Mouse (Mus musculus): ENCODE data around the gene Stk10. TPM values are rescaled to one million over a fixed set of nuclear protein-coding genes. Genes with fewer than 3 reads are reported as not detected.

Gene Stk10
- total and polyA plus RNA-seq, 3 experiments: 31.0 to 52.1 (median 36.0) TPM

DNA sequence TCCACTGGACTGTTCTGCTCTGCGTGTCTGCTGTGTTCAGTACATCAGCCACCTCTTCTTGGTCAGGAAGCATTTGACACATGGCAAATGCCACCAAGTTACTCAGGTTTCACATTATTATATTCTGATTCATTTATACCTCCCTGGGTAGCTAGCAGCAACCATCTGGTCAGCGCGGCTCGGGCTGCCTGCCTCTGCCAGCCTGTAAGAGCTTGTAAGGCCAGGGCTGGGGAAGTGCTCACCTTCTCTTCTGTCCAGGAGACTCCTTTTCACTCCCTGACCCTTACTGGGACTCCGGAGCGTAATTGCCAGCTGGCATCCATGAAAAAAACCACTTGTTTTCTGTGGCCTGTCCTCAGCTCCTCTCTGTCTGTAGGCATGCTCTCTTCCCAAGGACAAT, 16.1 kb downstream of the Stk10 start:
- ATAC-seq (ENCODE audit: extremely low read depth, insufficient number of reproducible peaks, low FRiP score, poor library complexity, severe bottlenecking): no peak
- H3K9me3 ChIP-seq (replicated peaks): no peaks in the 10 kb centered on the region
- peaks cover 57% of the 10 kb centered on the region for H3K4me1 ChIP-seq (ENCODE audit: insufficient read depth, low read depth, low read length)
- peaks cover 70% of the 10 kb centered on the region for H3K36me3 ChIP-seq (replicated peaks)
- no peak overlapping the region for H3K4me3 ChIP-seq (ENCODE audit: low read depth, low read length)
- peaks cover 3% of the 10 kb centered on the region; the same call in 1 of the 2 replicates for H3K27me3 ChIP-seq (ENCODE audit: insufficient read depth, low read length)
- no peak for TF ChIP-seq POLR2AphosphoS5 (IDR thresholded peaks at IDR 0.05; ENCODE audit: insufficient replicate concordance, low read depth, low read length)
- no peak for TF ChIP-seq GATA2 (IDR thresholded peaks at IDR 0.05; ENCODE audit: borderline replicate concordance, low read depth, low read length)
- TF ChIP-seq TAL1 (conservative IDR thresholded peaks at IDR 0.05; ENCODE audit: low read depth, low read length): no peak
- no peak for DNase-seq (ENCODE audit: low spot score)

DNA sequence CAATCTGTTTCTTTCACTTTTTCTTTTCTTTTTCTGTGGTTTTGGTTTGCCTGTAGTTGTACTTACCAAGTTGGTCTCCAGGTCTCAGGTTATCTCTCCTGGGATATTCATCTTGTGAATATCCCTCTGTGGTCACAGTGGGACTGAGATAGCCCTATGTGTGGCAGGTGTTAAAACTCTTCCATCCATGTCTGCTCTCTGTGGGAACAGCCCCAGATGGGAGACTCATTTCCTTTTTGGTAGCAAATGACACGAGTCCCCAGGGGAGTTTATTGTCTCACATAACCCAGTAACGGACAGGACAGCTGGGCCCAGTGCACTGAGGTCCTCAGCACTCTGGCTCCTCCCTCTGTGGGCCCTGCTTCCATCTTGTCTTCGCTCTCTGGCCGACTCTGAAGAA, 17.0 kb downstream of the Stk10 start:
- TF ChIP-seq TAL1 (conservative IDR thresholded peaks at IDR 0.05; ENCODE audit: low read depth, low read length): no peak
- no peak for TF ChIP-seq GATA1 (IDR thresholded peaks at IDR 0.05; ENCODE audit: borderline replicate concordance, low read length)
- no peak for TF ChIP-seq GATA2 (IDR thresholded peaks at IDR 0.05; ENCODE audit: borderline replicate concordance, low read depth, low read length)
- no peak for TF ChIP-seq POLR2AphosphoS5 (IDR thresholded peaks at IDR 0.05; ENCODE audit: insufficient replicate concordance, low read depth, low read length)
- Histone ChIP-seq H3K36me3 (replicated peaks) (peaks cover 65% of the 10 kb centered on the region), H3K4me1 (ENCODE audit: insufficient read depth, low read depth, low read length) (peaks cover 60% of the 10 kb centered on the region), H3K27me3 (ENCODE audit: insufficient read depth, low read length) (peaks cover 3% of the 10 kb centered on the region; the same call in 1 of the 2 replicates), H3K9me3 (replicated peaks) (no peaks in the 10 kb centered on the region), H3K4me3 (ENCODE audit: low read depth, low read length) (no peak overlapping the region)
- ATAC-seq (ENCODE audit: extremely low read depth, insufficient number of reproducible peaks, low FRiP score, poor library complexity, severe bottlenecking): no peak
- DNase-seq (ENCODE audit: low spot score): no peak

DNA sequence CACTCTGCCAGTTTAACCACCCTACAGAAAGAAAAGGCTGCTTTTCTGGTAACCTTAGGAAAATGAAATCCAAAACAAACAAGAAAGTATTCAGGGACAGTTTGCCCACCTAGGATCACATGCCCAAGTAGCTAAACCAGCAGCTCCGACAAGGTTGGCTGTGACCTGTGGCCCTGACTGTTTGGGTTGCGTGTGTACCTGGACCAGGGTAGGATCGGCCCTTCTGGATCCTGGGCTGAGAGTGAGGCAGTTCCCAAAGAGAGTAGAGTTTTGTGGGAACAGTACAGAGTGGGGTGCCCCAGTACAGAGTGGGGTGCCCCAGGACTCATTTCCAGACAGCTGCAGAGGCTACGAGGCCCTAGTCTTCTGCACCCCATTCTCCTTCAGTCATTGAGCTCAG, 18.0 kb downstream of the Stk10 start:
- Histone ChIP-seq H3K4me1 (ENCODE audit: insufficient read depth, low read depth, low read length) (peaks cover 65% of the 10 kb centered on the region), H3K27me3 (ENCODE audit: insufficient read depth, low read length) (peaks cover 3% of the 10 kb centered on the region; the same call in 1 of the 2 replicates), H3K36me3 (replicated peaks) (peaks cover 64% of the 10 kb centered on the region), H3K4me3 (ENCODE audit: low read depth, low read length) (no peak overlapping the region), H3K9me3 (replicated peaks) (no peaks in the 10 kb centered on the region)
- DNase-seq (ENCODE audit: low spot score): no peak
- no peak for ATAC-seq (ENCODE audit: extremely low read depth, insufficient number of reproducible peaks, low FRiP score, poor library complexity, severe bottlenecking)
- TF ChIP-seq POLR2AphosphoS5 (IDR thresholded peaks at IDR 0.05; ENCODE audit: insufficient replicate concordance, low read depth, low read length) (no peak), GATA2 (IDR thresholded peaks at IDR 0.05; ENCODE audit: borderline replicate concordance, low read depth, low read length) (no peak), TAL1 (conservative IDR thresholded peaks at IDR 0.05; ENCODE audit: low read depth, low read length) (no peak), GATA1 (IDR thresholded peaks at IDR 0.05; ENCODE audit: borderline replicate concordance, low read length) (no peak), CTCF (IDR thresholded peaks at IDR 0.05; ENCODE audit: low read depth, low read length) (no peak)

DNA sequence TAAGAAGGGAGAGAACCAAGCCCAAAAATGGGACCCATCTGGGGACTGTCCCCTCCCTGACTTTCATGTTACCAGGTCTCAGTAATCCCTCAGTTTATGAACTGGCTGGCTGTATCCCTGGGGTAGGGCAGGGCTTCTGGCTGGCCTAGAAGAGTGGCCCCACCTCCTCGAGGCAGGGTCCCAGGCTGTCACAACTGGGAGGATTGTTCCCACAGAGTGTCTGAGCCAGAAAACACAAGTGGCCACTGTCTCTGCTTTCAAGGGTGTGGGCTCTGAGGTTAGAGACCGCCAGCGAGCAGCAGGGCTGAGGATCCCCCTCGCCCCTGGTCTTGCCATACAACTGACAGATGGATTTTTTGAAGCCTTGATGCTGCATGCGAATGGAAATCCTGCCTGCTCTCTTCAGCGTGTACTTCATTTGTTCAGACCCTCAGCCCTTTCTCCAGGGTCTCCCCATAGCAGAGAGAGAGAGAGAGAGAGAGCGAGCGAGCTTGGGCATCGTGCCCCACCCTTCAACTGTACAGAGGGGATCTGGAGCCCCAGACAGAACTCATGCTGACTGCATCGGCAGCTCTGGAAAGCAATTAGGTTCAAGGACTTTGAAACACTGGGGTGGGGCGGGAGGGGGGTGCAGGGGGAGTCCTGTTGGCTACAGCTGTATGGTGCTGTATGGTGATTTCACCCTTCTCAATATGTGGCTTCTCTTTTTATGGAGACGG, 18.6 kb downstream of the Stk10 start:
- Histone ChIP-seq H3K27me3 (ENCODE audit: insufficient read depth, low read length) (peaks cover 3% of the 10 kb centered on the region; the same call in 1 of the 2 replicates), H3K4me3 (ENCODE audit: low read depth, low read length) (no peak overlapping the region), H3K36me3 (replicated peaks) (peaks cover 64% of the 10 kb centered on the region), H3K9me3 (replicated peaks) (no peaks in the 10 kb centered on the region), H3K4me1 (ENCODE audit: insufficient read depth, low read depth, low read length) (peaks cover 65% of the 10 kb centered on the region)
- DNase-seq (ENCODE audit: low spot score) (no peak), ATAC-seq (ENCODE audit: extremely low read depth, insufficient number of reproducible peaks, low FRiP score, poor library complexity, severe bottlenecking) (no peak)
- TF ChIP-seq CTCF (IDR thresholded peaks at IDR 0.05; ENCODE audit: low read depth, low read length) (no peak), GATA1 (IDR thresholded peaks at IDR 0.05; ENCODE audit: borderline replicate concordance, low read length) (no peak), POLR2AphosphoS5 (IDR thresholded peaks at IDR 0.05; ENCODE audit: insufficient replicate concordance, low read depth, low read length) (no peak), TAL1 (conservative IDR thresholded peaks at IDR 0.05; ENCODE audit: low read depth, low read length) (no peak), GATA2 (IDR thresholded peaks at IDR 0.05; ENCODE audit: borderline replicate concordance, low read depth, low read length) (no peak)

DNA sequence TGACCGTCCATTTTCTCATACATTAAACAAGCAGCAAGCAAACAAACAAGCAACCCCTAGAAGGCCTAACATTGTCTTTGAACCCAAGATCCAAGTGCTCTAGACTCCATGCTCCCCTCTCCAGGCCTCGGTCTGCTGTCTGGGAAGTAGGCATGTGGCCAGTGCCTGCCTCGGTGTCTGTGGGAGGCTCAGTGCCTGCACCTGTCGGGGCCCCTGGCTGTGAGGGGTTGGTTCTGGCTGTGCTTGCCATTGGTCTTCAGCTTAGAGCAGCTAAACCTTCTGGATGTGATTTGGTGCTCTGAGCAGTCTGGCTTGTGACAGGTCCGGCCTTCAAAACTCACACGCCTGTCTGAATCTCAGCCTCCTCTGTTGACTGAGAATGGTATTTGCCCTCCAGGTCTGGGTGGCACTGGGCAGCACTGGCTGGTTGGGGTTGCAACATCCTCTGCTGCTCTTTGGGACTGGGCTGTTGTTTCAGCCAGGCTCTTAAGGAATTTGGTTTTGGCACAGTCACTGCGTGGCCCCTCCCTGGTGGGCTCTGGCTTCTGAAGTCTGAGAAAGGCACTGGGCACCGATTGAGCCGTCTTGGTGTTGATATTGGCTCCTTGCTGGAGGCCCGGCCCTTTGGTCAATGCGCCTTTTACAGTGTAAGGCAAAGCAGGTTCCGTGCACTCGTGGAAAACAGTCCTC, 19.4 kb downstream of the Stk10 start:
- peaks cover 61% of the 10 kb centered on the region for H3K4me1 ChIP-seq (ENCODE audit: insufficient read depth, low read depth, low read length)
- DNase-seq (ENCODE audit: low spot score) (no peak), ATAC-seq (ENCODE audit: extremely low read depth, insufficient number of reproducible peaks, low FRiP score, poor library complexity, severe bottlenecking) (no peak)
- no peak for TF ChIP-seq GATA1 (IDR thresholded peaks at IDR 0.05; ENCODE audit: borderline replicate concordance, low read length)
- TF ChIP-seq CTCF (IDR thresholded peaks at IDR 0.05; ENCODE audit: low read depth, low read length): no peak
- TF ChIP-seq POLR2AphosphoS5 (IDR thresholded peaks at IDR 0.05; ENCODE audit: insufficient replicate concordance, low read depth, low read length): no peak
- TF ChIP-seq GATA2 (IDR thresholded peaks at IDR 0.05; ENCODE audit: borderline replicate concordance, low read depth, low read length): no peak
- H3K36me3 ChIP-seq (replicated peaks): peaks cover 63% of the 10 kb centered on the region
- H3K9me3 ChIP-seq (replicated peaks): no peaks in the 10 kb centered on the region
- no peak overlapping the region for H3K4me3 ChIP-seq (ENCODE audit: low read depth, low read length)
- H3K27me3 ChIP-seq (ENCODE audit: insufficient read depth, low read length): peaks cover 3% of the 10 kb centered on the region; the same call in 1 of the 2 replicates

DNA sequence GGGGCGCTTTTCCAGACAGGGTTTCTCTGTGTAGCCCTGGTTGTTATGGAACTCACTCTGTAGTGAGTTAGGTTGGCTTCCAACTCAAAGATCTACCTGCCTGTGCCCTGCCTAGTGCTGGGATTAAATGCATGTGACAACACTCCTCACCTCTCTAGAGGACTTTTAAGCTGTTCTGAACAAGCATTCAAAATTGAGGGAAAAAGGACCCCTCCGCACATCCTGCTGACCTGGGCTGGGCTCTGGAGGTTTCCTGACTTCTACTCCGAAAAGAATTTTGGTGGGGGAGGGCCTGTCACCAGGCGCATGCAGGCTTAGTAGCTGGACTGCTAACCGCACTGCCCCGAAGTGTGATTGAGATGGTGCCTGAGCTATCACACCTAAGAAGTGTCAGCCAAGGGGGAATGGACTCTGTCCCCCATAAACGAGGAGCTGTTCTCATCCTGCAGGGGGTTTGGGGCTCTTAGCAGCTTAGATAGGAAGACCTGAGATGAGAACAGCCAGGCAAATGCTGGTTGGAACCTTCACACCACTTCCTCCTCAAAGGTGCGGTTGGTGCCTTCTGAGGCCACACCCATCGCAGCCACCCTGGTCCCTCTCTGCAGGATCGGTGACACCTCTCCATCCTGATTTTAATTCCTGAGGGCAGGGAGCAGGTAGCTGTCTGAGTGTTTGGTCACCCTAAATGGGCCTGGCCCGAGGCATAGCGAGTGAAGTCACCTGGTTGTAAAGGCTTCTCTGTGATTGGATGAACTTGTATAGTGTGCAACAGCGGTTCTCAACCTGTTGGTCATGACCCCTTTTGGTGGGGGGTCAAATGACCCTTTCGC, 20.4 kb downstream of the Stk10 start:
- Histone ChIP-seq H3K4me1 (ENCODE audit: insufficient read depth, low read depth, low read length) (peaks cover 57% of the 10 kb centered on the region), H3K4me3 (ENCODE audit: low read depth, low read length) (peak overlapping the region; percentile 38; the same call in 1 of the 2 replicates), H3K27me3 (ENCODE audit: insufficient read depth, low read length) (peaks cover 3% of the 10 kb centered on the region; the same call in 1 of the 2 replicates), H3K36me3 (replicated peaks) (peaks cover 59% of the 10 kb centered on the region), H3K9me3 (replicated peaks) (no peaks in the 10 kb centered on the region)
- ATAC-seq (ENCODE audit: extremely low read depth, insufficient number of reproducible peaks, low FRiP score, poor library complexity, severe bottlenecking): no peak
- TF ChIP-seq CTCF (IDR thresholded peaks at IDR 0.05; ENCODE audit: low read depth, low read length): no peak
- no peak for TF ChIP-seq GATA2 (IDR thresholded peaks at IDR 0.05; ENCODE audit: borderline replicate concordance, low read depth, low read length)
- no peak for TF ChIP-seq GATA1 (IDR thresholded peaks at IDR 0.05; ENCODE audit: borderline replicate concordance, low read length)
- no peak for TF ChIP-seq TAL1 (conservative IDR thresholded peaks at IDR 0.05; ENCODE audit: low read depth, low read length)
- TF ChIP-seq POLR2AphosphoS5 (IDR thresholded peaks at IDR 0.05; ENCODE audit: insufficient replicate concordance, low read depth, low read length): no peak
- DNase-seq (ENCODE audit: low spot score): no peak

Measured in G1E (cell line).